Mouse (Mus musculus) cerebellum, adult 11 months (tissue): ENCODE data around the gene Olfr127.
"Not testable (repeated sequence)": the region's sequence is repeated elsewhere in the genome, so short reads cannot be mapped to it uniquely, and the experiment has no call there.

ENCODE experiments used
- DNase-seq: peaks from one replicate; pipeline ENCODE4 v3.0.0; 2022

Olfr127 gene

DNA sequence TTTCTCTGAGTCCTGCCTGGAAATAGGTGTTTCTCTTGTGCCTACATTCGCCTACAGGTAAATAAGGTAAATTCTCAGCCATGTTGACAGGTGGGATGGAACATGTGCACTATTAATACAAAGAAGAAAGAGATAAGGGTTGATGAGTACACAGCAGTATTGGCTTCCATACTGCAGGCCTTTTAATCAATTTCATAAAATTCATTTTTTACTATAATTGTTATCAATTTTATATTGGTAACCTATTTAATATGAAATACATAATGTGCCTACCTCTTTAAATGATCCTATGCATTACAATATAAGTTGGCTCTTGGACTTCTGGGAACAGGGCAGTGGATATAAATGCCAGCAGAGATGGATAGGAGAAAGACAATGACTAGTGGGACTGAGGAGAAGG lies at the start of gene Olfr127:
Gene Olfr127 (plus strand): TSS at position 301 of the 400 bp plus-strand sequence.
- DNase-seq = no peak

DNA sequence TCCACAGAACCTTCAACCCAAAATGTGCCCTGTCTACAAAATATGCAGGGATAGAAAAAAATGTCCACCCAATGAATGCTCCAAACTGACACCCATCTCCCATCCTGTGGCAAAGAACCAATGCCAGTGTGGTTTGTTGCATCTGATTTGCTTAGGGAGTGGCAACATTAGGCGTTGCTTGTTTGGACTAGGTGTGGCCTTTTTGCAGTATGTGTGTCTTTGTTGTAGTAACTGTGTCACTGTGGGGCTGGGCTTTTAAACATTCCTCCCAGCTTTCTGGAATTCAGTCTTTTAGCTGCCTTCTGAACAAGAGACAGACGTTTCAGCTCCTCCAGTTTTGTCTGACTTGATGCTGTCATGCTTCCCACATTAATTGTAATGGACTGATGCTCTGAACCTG lies 36.3 kb upstream of the Olfr127 start:
- DNase-seq = no peak

DNA sequence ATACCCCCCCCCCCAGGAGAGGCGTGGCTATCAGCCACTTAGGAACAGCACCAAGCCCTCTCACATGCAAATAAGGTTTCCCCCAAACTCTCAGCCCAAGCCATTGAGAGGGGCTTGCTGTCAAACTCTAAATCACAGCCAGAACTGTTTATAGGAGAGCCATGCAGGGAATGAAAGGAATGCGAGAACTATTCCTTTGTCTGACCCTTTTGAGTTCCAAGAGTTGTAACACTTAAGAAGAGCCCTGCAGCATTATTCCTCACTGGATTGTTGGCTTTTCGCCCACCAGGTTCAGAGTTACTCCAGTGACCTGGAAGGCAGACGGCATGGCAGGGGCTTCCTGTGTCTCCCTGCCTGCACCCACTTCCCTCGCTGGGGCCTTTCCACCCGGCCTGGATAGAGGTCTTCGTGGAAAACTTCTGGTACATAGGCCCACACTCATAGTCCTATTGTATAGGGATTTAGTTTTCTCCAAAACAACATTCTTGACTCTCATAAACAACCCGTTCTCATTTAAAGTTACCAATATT lies 30.5 kb upstream of the Olfr127 start:
- DNase-seq = no peak

DNA sequence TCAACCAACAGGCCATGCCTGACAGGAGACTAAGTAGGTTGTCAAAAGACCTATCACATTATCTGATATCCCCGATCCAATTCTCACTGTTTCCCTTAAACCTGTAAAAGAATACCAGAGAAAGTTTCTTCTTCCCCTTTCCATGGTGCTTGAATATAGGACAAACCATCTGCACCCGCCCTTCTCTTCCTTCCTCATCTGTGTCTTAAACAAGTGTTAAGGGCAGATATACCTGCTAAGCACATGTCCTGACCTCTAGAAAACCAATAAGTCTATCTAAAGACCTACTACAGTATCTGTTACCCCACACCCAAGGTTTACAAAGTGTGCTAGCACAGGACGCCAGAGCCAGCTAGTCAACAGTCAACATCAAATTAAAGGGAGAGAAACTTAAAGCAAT lies 26.4 kb upstream of the Olfr127 start:
- DNase-seq = no peak

DNA sequence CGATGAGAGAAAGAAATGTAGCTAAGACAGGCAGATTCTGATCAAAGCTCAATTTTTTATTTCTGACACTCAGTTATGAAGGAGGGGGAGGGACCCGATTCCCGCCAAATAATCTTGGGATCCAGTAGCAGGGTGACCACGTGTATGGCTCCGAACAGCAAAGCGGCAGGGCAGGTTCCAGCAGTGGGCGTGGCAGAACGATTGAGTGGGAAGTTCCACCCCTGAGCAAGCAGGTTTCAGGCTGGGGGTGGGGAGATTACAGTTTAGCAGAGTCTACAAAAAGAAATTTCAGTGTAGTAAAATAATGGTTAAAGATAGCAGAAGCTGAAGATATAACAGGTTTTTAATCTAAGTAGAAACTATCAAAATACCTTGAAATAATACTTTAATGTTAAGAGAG lies 6.6 kb downstream of the Olfr127 start:
- DNase-seq = not testable (repeated sequence)

DNA sequence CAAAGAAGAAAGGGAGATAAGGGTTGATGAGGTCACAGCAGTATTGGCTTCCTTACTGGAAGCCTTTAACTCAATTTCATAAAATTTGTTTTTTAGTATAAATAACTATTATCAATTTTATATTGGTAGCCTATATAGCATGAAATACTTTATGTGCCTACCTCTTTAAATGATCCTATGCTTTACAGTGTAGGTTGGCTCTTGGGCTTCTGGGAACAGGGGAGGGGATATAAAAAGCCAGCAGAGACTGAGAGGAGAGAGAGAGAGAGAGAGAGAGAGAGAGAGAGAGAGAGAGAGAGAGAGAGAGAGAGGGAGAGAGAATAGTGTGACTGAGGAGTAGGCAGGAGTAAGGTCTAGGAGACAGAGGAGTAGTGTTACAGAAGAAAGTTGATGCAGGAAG lies 20.0 kb downstream of the Olfr127 start, which contains the start of gene Olfr128:
Gene Olfr128 (plus strand): TSS at position 301 of the 400 bp plus-strand sequence.
- no peak for DNase-seq

DNA sequence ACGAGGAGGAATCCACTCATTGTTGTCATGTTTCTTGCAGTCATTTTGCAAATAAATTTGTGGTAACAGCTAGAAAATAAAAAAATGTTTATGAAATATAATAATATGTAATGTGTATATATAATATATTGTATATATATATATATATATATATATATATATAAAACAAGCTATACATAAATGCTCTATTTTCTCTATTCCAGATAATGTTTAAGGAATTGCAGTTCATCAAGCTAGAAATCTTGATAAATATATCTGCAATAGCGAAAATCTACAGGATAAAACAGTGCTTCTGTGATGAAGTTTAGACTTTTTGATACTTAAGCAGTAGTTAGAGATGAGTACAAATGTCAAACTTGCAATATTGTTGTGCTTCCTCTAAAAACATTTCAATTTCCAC lies 52.7 kb downstream of the Olfr127 start, which contains the start of gene Olfr761:
Gene Olfr761 (minus strand): TSS at position 101 of the 400 bp plus-strand sequence.
- no peak for DNase-seq
